8 mouse cellular contexts compared by ENCODE assay signal in the genomic region with DNA sequence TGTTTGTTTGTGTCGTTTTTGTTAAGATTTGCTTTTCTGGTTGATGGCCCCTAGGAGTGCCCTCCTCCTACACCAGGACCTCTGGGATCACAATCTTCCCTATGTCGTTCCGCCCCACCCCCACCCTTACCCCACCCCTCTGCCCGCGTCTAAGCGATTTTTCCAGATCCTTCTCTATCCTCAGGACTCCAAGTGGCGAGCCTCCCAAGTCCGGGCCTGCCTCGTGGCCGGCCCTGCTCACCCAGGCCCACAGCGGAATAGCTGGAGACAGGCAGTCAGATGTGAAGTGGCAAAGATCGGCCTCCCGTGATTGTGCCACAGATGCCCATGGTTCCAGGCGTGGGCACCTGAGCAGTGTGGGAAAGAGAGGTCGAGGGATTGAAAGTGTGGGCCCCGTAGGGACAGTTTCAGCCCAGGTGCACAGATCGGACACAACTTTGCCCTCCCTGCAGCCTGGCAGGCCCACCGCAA. TPM values are rescaled to one million over a fixed set of nuclear protein-coding genes. Genes with fewer than 3 reads are reported as not detected.
DNase-seq lines count a peak whose midpoint lies in the region; ATAC-seq and TF ChIP-seq lines count a peak whose summit lies in the region.

No protein-coding gene starts in this region.

- no peaks in the 10 kb centered on the region for H3K9me3 ChIP-seq in hindbrain, embryonic 12.5 days (replicated peaks)
- no peaks in the 10 kb centered on the region for H3K9me3 ChIP-seq in liver, embryonic 15.5 days (replicated peaks)
- H3K9me3 ChIP-seq in stomach, postnatal 0 days (ENCODE audit: control insufficient read depth, low read length) = no peaks in the 10 kb centered on the region

- TF ChIP-seq CTCF in liver, adult 2 months (IDR thresholded peaks at IDR 0.05; ENCODE audit: low read depth, low read length) = no peak
- TF ChIP-seq CTCF in stomach, postnatal 0 days (IDR thresholded peaks at IDR 0.05; ENCODE audit: low read depth) = no peak; the same call in 1 of the 2 replicates

- peaks cover 19% of the 10 kb centered on the region for H3K4me1 ChIP-seq in liver, adult 2 months (ENCODE audit: control insufficient read depth, insufficient read depth, low read length)
- H3K4me1 ChIP-seq in hindbrain, embryonic 12.5 days = peaks cover 12% of the 10 kb centered on the region
- H3K4me1 ChIP-seq in liver, embryonic 15.5 days (replicated peaks) = peaks cover 53% of the 10 kb centered on the region
- 0 out of 2 replicates have a peak, but pooled peaks cover 3% of the 10 kb centered on the region for H3K4me1 ChIP-seq in stomach, postnatal 0 days (replicated peaks; ENCODE audit: control insufficient read depth, insufficient read depth)

- peaks cover 13% of the 10 kb centered on the region; the same call in 1 of the 2 replicates for H3K36me3 ChIP-seq in liver, adult 2 months (ENCODE audit: control insufficient read depth, insufficient read depth, low read length)
- H3K36me3 ChIP-seq in hindbrain, embryonic 12.5 days = peaks cover 27% of the 10 kb centered on the region
- peaks cover 26% of the 10 kb centered on the region for H3K36me3 ChIP-seq in liver, embryonic 15.5 days (replicated peaks)
- H3K36me3 ChIP-seq in stomach, postnatal 0 days (ENCODE audit: control insufficient read depth, insufficient read depth, low read length) = peaks cover 12% of the 10 kb centered on the region

- H3K27me3 ChIP-seq in liver, adult 2 months (ENCODE audit: control insufficient read depth, insufficient read depth, low read length) = no peaks in the 10 kb centered on the region
- H3K27me3 ChIP-seq in hindbrain, embryonic 12.5 days = no peaks in the 10 kb centered on the region
- H3K27me3 ChIP-seq in liver, embryonic 15.5 days = no peaks in the 10 kb centered on the region
- no peaks in the 10 kb centered on the region for H3K27me3 ChIP-seq in stomach, postnatal 0 days (ENCODE audit: control insufficient read depth, insufficient read depth, low read length)

- TF ChIP-seq POLR2A in liver, adult 2 months (IDR thresholded peaks at IDR 0.05; ENCODE audit: extremely low read depth, insufficient read depth, low read length) = no peak

- no peak for TF ChIP-seq EP300 in stomach, postnatal 0 days (optimal IDR thresholded peaks at IDR 0.05)

- H3K4me2 ChIP-seq in hindbrain, embryonic 12.5 days (replicated peaks) = peak overlapping the region; percentile 63
- H3K4me2 ChIP-seq in liver, embryonic 15.5 days = peak overlapping the region; percentile 100
- H3K4me2 ChIP-seq in stomach, postnatal 0 days (replicated peaks; ENCODE audit: low read depth) = peak overlapping the region; percentile 71

- H3K4me3 ChIP-seq in liver, adult 2 months (ENCODE audit: insufficient read depth, low read depth, low read length) = peak overlapping the region; percentile 92
- peak overlapping the region; percentile 85 for H3K4me3 ChIP-seq in hindbrain, embryonic 12.5 days
- peak overlapping the region; percentile 90 for H3K4me3 ChIP-seq in liver, embryonic 15.5 days (replicated peaks)
- H3K4me3 ChIP-seq in stomach, postnatal 0 days (ENCODE audit: low read depth, low read length) = peak overlapping the region; percentile 90

- peak overlapping the region; percentile 61 for H3K27ac ChIP-seq in liver, adult 2 months (replicated peaks; ENCODE audit: insufficient read depth, low read depth, low read length)
- peak overlapping the region; percentile 94; the same call in 1 of the 2 replicates for H3K27ac ChIP-seq in hindbrain, embryonic 12.5 days
- peak overlapping the region; percentile 51; the same call in 1 of the 2 replicates for H3K27ac ChIP-seq in liver, embryonic 15.5 days (replicated peaks)
- H3K27ac ChIP-seq in stomach, postnatal 0 days (replicated peaks) = peak overlapping the region; percentile 97

- DNase-seq in liver, adult 2 months (ENCODE audit: extremely low read depth, low read depth, low spot score) = no peak
- DNase-seq in liver = no peak
- peak; percentile 34 to 48 for DNase-seq in cerebellum, postnatal 25 days
- DNase-seq in stomach, postnatal 0 days (ENCODE audit: low spot score) = no peak
- DNase-seq in right cerebral cortex, postnatal 14 days = no peak
- DNase-seq in spleen, postnatal 10 days (ENCODE audit: low spot score in 2 of 2) = no peak

- no peak; the same call in 1 of the 2 replicates for ATAC-seq in hindbrain, embryonic 12.5 days (ENCODE audit: low FRiP score)
- ATAC-seq in liver, embryonic 15.5 days (ENCODE audit: insufficient read depth) = peak; percentile 41
- peak; percentile 50 for ATAC-seq in stomach, postnatal 0 days (ENCODE audit: low FRiP score, low TSS enrichment)

- peak overlapping the region; percentile 49 for H3K9ac ChIP-seq in liver, adult 2 months (ENCODE audit: low read depth, low read length)
- H3K9ac ChIP-seq in hindbrain, embryonic 12.5 days = peak overlapping the region; percentile 47; the same call in 1 of the 2 replicates
- H3K9ac ChIP-seq in liver, embryonic 15.5 days = peak overlapping the region; percentile 88
- H3K9ac ChIP-seq in stomach, postnatal 0 days (ENCODE audit: low read length) = peak overlapping the region; percentile 61

- no peaks in the 10 kb centered on the region; the same call in 1 of the 2 replicates for H3K79me2 ChIP-seq in liver, adult 2 months (ENCODE audit: control insufficient read depth, insufficient read depth, low read length)

- 23% methylated on average over 18 of the region's 18 CpGs for WGBS in liver, adult 2 months
- WGBS in hindbrain, embryonic 12.5 days = 31% methylated on average over 18 of the region's 18 CpGs
- WGBS in liver, embryonic 15.5 days (ENCODE audit: insufficient replicate concordance) = 18% methylated on average over 18 of the region's 18 CpGs
- WGBS in stomach, postnatal 0 days = 19% methylated on average over 18 of the region's 18 CpGs

RNA-seq across cellular contexts. Expression of a gene that starts 0.4 kb away (rescaled TPM):
- total RNA-seq in liver, adult 2 months (2014; rRNA removed) = 129 and 150 TPM in 2 replicates
- 99.8 and 146 TPM in 2 replicates for polyA plus RNA-seq in liver, adult 2 months (2012; rRNA removed)
- polyA plus RNA-seq in hindbrain, embryonic 12.5 days (2016; fragmentation: Nextera tagmentation; extraction: Ambion mirVana) = 415 and 439 TPM in 2 replicates
- 188 and 192 TPM in 2 replicates for polyA plus RNA-seq in liver, embryonic 15.5 days (2015; fragmentation: Nextera tagmentation; extraction: Ambion mirVana)
- 180 TPM in 2 replicates for polyA plus RNA-seq in stomach, postnatal 0 days (2015; fragmentation: Nextera tagmentation; extraction: Ambion mirVana)

RNA-seq across cellular contexts. Expression of a gene that starts 14.2 kb away (rescaled TPM):
- total RNA-seq in liver, adult 2 months (2014; rRNA removed) = 3.1 and 4.9 TPM in 2 replicates
- 10.6 and 12.1 TPM in 2 replicates for polyA plus RNA-seq in liver, adult 2 months (2012; rRNA removed)
- 33.4 and 37.7 TPM in 2 replicates for polyA plus RNA-seq in hindbrain, embryonic 12.5 days (2016; fragmentation: Nextera tagmentation; extraction: Ambion mirVana)
- 12.1 and 13.9 TPM in 2 replicates for polyA plus RNA-seq in liver, embryonic 15.5 days (2015; fragmentation: Nextera tagmentation; extraction: Ambion mirVana)
- 13.6 and 14.8 TPM in 2 replicates for polyA plus RNA-seq in stomach, postnatal 0 days (2015; fragmentation: Nextera tagmentation; extraction: Ambion mirVana)

RNA-seq across cellular contexts. Expression of a gene that starts 39.8 kb away (rescaled TPM):
- total RNA-seq in liver, adult 2 months (2014; rRNA removed) = 0.09 and 0.27 TPM in 2 replicates
- polyA plus RNA-seq in liver, adult 2 months (2012; rRNA removed) = not detected in 2 replicates
- 4.1 and 5.6 TPM in 2 replicates for polyA plus RNA-seq in hindbrain, embryonic 12.5 days (2016; fragmentation: Nextera tagmentation; extraction: Ambion mirVana)
- 2.1 and 2.6 TPM in 2 replicates for polyA plus RNA-seq in liver, embryonic 15.5 days (2015; fragmentation: Nextera tagmentation; extraction: Ambion mirVana)
- polyA plus RNA-seq in stomach, postnatal 0 days (2015; fragmentation: Nextera tagmentation; extraction: Ambion mirVana) = 2.2 and 3.4 TPM in 2 replicates

Comparison
In these comparisons a context has a peak if more than half of its experiments do, and no peak if none do; other contexts are left out.
1. DNase-seq: peak in cerebellum, postnatal 25 days (2 of 2); none in liver, adult 2 months (single experiment), liver (single experiment), stomach, postnatal 0 days (single experiment), right cerebral cortex, postnatal 14 days (single experiment) and spleen, postnatal 10 days (0 of 2).
2. Peak in every context shown above with its lines, with median percentiles within 50 percentile points of each other: H3K27ac ChIP-seq, H3K4me3 ChIP-seq, H3K9ac ChIP-seq and H3K4me2 ChIP-seq.